Mouse (Mus musculus) embryonic fibroblast, embryonic 13.5 days (primary cell): ENCODE data around the gene Ppt2.

ENCODE experiments used
- CTCF ChIP-seq: IDR thresholded peaks from 2 replicates; pipeline ENCODE4 v1.5.1; 2011; ENCODE audit warnings: mild to moderate bottlenecking, control low read depth, low read length, moderate library complexity, borderline replicate concordance; ENCODE audit not compliant: insufficient read depth
- POLR2A ChIP-seq: IDR thresholded peaks from 2 replicates; pipeline ENCODE4 v1.6.1; 2011; ENCODE audit warnings: low read depth, mild to moderate bottlenecking, control low read depth, low read length, moderate library complexity

- TF ChIP-seq POLR2A (no peak), CTCF (no peak)
Observed at GRCm38 (mm10) chr17:34607997-34608396, 20.3 kb downstream of the Ppt2 start.
